Mouse (Mus musculus): Measurements from ENCODE around the gene Wwtr1. TPM values are rescaled to one million over a fixed set of nuclear protein-coding genes. Genes with fewer than 3 reads are reported as not detected.

Gene Wwtr1
- polyA plus RNA-seq, 1 experiment from 2014 or later, result 26.3 TPM

GRCm38 (mm10) chr3:57426351-57426750 lies 149.4 kb downstream of the Wwtr1 start:
- Histone ChIP-seq H3K27me3 (ENCODE audit: control insufficient read depth, insufficient read depth, low read length) (no peaks in the 10 kb centered on the region), H3K27ac (ENCODE audit: low read length) (no peak overlapping the region), H3K4me3 (ENCODE audit: low read depth, low read length) (no peak overlapping the region), H3K36me3 (ENCODE audit: control insufficient read depth, insufficient read depth, low read length) (no peaks in the 10 kb centered on the region), H3K9me3 (ENCODE audit: control insufficient read depth, low read depth, low read length) (no peaks in the 10 kb centered on the region), H3K9ac (replicated peaks; ENCODE audit: low read depth, low read length) (no peak overlapping the region), H3K4me2 (replicated peaks; ENCODE audit: low read depth, low read length) (no peak overlapping the region), H3K4me1 (ENCODE audit: control insufficient read depth, insufficient read depth, low read length) (0 out of 2 replicates have a peak, but pooled peaks cover 4% of the 10 kb centered on the region)
- no peak for ATAC-seq (ENCODE audit: insufficient number of reproducible peaks, insufficient read depth, low FRiP score, low read depth)
- WGBS, result 86% methylated on average over 11 of the region's 11 CpGs

GRCm38 (mm10) chr3:57425089-57425730 lies 150.5 kb downstream of the Wwtr1 start, which contains the start of gene Tm4sf4:
Gene Tm4sf4, plus strand, starts transcription at chr3:57425314.
- Histone ChIP-seq H3K9me3 (ENCODE audit: control insufficient read depth, low read depth, low read length) (no peaks in the 10 kb centered on the region), H3K36me3 (ENCODE audit: control insufficient read depth, insufficient read depth, low read length) (no peaks in the 10 kb centered on the region), H3K4me3 (ENCODE audit: low read depth, low read length) (no peak within 1 kb of the TSS), H3K4me1 (ENCODE audit: control insufficient read depth, insufficient read depth, low read length) (0 out of 2 replicates have a peak, but pooled peaks cover 4% of the 10 kb centered on the region), H3K27me3 (ENCODE audit: control insufficient read depth, insufficient read depth, low read length) (no peaks in the 10 kb centered on the region), H3K27ac (ENCODE audit: low read length) (no peak within 1 kb of the TSS), H3K4me2 (replicated peaks; ENCODE audit: low read depth, low read length) (no peak within 1 kb of the TSS), H3K9ac (replicated peaks; ENCODE audit: low read depth, low read length) (no peak within 1 kb of the TSS)
- 59% methylated on average over 10 of the region's 10 CpGs for WGBS
- no peak for ATAC-seq (ENCODE audit: insufficient number of reproducible peaks, insufficient read depth, low FRiP score, low read depth)

- H3K9me3 ChIP-seq (ENCODE audit: control insufficient read depth, low read depth, low read length), result no peaks in the 10 kb centered on the region
- H3K4me1 ChIP-seq (ENCODE audit: control insufficient read depth, insufficient read depth, low read length), result no peaks in the 10 kb centered on the region
- H3K27me3 ChIP-seq (ENCODE audit: control insufficient read depth, insufficient read depth, low read length), result no peaks in the 10 kb centered on the region
- no peak overlapping the region for H3K27ac ChIP-seq (ENCODE audit: low read length)
- H3K36me3 ChIP-seq (ENCODE audit: control insufficient read depth, insufficient read depth, low read length), result no peaks in the 10 kb centered on the region
- no peak overlapping the region for H3K4me3 ChIP-seq (ENCODE audit: low read depth, low read length)
- H3K9ac ChIP-seq (replicated peaks; ENCODE audit: low read depth, low read length), result no peak overlapping the region
- WGBS, result 85% methylated on average over 1 of the region's 1 CpGs
- no peak overlapping the region for H3K4me2 ChIP-seq (replicated peaks; ENCODE audit: low read depth, low read length)
- ATAC-seq (ENCODE audit: insufficient number of reproducible peaks, insufficient read depth, low FRiP score, low read depth), result no peak
Measured at GRCm38 (mm10) chr3:57420660-57421059, 155.1 kb downstream of the Wwtr1 start.

- Histone ChIP-seq H3K4me3 (ENCODE audit: low read depth, low read length) (no peak overlapping the region), H3K27ac (ENCODE audit: low read length) (no peak overlapping the region), H3K9ac (replicated peaks; ENCODE audit: low read depth, low read length) (no peak overlapping the region), H3K9me3 (ENCODE audit: control insufficient read depth, low read depth, low read length) (no peaks in the 10 kb centered on the region), H3K4me1 (ENCODE audit: control insufficient read depth, insufficient read depth, low read length) (no peaks in the 10 kb centered on the region), H3K4me2 (replicated peaks; ENCODE audit: low read depth, low read length) (no peak overlapping the region), H3K27me3 (ENCODE audit: control insufficient read depth, insufficient read depth, low read length) (no peaks in the 10 kb centered on the region), H3K36me3 (ENCODE audit: control insufficient read depth, insufficient read depth, low read length) (no peaks in the 10 kb centered on the region)
- no peak for ATAC-seq (ENCODE audit: insufficient number of reproducible peaks, insufficient read depth, low FRiP score, low read depth)
- WGBS, result 60% methylated on average over 2 of the region's 2 CpGs
Measured at GRCm38 (mm10) chr3:57420233-57420632, 155.5 kb downstream of the Wwtr1 start.

GRCm38 (mm10) chr3:57411535-57411934 lies 164.2 kb downstream of the Wwtr1 start:
- WGBS, result 86% methylated on average over 4 of the region's 4 CpGs
- Histone ChIP-seq H3K36me3 (ENCODE audit: control insufficient read depth, insufficient read depth, low read length) (no peaks in the 10 kb centered on the region), H3K9ac (replicated peaks; ENCODE audit: low read depth, low read length) (no peak overlapping the region), H3K27ac (ENCODE audit: low read length) (no peak overlapping the region), H3K4me2 (replicated peaks; ENCODE audit: low read depth, low read length) (no peak overlapping the region), H3K27me3 (ENCODE audit: control insufficient read depth, insufficient read depth, low read length) (no peaks in the 10 kb centered on the region), H3K9me3 (ENCODE audit: control insufficient read depth, low read depth, low read length) (no peaks in the 10 kb centered on the region), H3K4me1 (ENCODE audit: control insufficient read depth, insufficient read depth, low read length) (no peaks in the 10 kb centered on the region), H3K4me3 (ENCODE audit: low read depth, low read length) (no peak overlapping the region)
- no peak for ATAC-seq (ENCODE audit: insufficient number of reproducible peaks, insufficient read depth, low FRiP score, low read depth)

Small RNA genes lying within 50 kb of the gene (microRNA-seq; reads per million reads assigned to microRNA genes)
- gene Mir6377, result not detected

Other genes starting within 250 kb of the Wwtr1 start
- gene Tm4sf4, start 150.6 kb downstream of the Wwtr1 start, polyA plus RNA-seq (2014; fragmentation: Nextera tagmentation; extraction: Ambion mirVana), result 2.2 and 4.2 TPM in 2 replicates
- 89.5 and 93.2 TPM in 2 replicates for gene Commd2, start 75.8 kb upstream of the Wwtr1 start, polyA plus RNA-seq (2014; fragmentation: Nextera tagmentation; extraction: Ambion mirVana)
- gene Ankub1, start 116.9 kb upstream of the Wwtr1 start, polyA plus RNA-seq (2014; fragmentation: Nextera tagmentation; extraction: Ambion mirVana), result not detected in 2 replicates
- gene Rnf13, start 160.2 kb upstream of the Wwtr1 start, polyA plus RNA-seq (2014; fragmentation: Nextera tagmentation; extraction: Ambion mirVana), result 76.8 and 84.5 TPM in 2 replicates